Mouse (Mus musculus) 416B (cell line): ENCODE measurements around the gene Mei1.

Source experiments
- DNase-seq: peaks from one replicate; pipeline ENCODE4 v3.0.0; 2011; ENCODE audit warnings: low read depth

Gene Mei1

DNA sequence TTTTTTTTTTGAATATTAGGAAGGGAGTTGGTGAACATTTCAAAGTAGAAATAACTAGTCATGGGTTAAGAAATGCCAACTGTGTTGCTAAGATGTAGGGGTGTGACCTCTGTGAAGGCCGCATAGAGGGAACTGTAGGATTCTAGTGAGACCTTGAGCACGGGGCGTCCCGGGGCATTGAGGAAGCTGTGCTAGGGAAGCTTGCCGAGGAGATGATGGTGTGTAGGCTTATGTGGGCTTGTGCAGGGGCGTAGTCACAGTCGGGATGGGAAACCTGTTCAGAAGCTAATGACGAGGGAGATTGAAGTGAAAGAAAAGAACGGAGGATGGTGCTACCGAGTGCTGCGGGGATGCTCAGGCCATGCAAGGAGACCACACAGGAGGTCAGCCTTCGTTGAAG, 82.2 kb downstream of the Mei1 start:
- DNase-seq = no peak

GRCm38 (mm10) chr15:82152435-82152834, 82.6 kb downstream of the Mei1 start:
- no peak for DNase-seq

DNA sequence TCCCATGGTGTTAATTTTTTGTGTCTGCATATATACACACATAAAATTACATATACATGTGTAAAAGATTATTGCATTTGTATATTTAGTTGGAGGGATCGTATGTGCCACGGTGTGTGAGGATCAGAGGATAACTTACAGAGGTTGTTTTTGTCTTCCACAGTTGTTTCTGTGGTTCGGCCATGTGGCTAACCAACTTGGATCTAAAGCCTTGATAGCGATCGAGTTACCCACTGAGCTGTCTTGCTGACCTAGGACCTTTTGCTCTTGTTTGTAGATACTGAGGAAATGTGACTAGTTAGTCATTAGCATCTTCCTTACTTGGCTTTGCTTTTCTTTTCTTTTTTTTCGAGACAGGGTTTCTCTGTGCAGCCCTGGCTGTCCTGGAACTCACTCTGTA, 86.5 kb downstream of the Mei1 start:
- DNase-seq = peak; percentile 88

GRCm38 (mm10) chr15:82156902-82157301, 87.1 kb downstream of the Mei1 start:
- DNase-seq = peak; percentile 84

DNA sequence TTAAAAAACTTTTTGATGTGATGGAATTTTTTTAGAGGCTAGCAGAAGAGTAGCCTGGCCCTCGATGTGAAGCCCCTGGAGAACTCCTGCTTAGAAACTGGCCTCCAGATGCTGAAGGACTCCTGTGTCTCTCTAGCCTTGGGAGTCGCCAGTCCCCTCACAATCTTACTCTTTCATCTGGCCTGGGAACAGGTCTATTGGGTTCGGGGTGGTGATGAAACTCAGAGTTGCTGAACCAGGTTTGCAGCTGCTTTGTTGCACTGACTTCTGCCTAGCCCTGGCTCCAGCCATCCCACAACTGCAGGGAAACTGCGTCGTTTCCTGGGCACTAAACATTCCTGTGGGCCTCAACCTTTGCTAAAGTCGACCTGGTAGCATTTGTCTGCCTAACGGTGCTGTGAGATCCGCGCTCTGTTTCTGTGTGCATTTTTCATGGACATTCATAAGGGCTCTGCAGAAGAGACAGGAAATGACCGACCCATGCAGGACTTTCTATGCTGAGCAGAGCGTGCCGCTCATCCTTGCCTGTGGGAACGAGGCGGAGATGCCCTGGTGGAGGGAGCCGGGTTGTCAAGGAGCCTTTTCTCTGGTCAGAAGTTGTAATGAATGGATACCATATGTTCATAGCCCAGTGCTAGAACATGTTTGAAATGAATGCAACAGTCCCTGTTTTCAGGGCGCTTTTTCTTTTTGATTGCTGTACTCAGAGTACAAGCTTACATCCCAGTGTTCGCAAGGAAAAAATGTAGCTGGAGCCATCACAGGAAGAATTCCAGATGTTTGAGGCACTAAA, 88.6 kb downstream of the Mei1 start:
- DNase-seq = no peak

DNA sequence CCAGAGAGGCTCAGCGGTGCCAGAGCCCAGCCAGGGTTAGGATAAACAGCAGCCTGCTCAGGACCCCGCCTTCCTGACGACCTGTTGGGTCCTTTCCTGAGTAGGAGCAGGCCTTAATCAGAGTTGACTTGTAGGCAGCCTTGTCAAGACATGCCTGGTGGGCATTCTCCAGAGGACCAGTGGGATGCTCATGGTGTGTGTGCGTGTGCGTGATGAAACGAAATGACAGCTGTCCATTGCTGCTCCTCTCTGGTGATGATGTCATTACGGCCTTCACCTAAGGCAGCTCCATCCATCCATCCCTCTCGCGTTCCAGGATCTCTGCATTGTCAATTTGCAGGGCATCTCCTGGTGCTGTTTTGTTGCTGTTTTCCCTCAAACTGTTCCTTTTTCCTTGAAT, 89.7 kb downstream of the Mei1 start:
- DNase-seq = no peak

DNA sequence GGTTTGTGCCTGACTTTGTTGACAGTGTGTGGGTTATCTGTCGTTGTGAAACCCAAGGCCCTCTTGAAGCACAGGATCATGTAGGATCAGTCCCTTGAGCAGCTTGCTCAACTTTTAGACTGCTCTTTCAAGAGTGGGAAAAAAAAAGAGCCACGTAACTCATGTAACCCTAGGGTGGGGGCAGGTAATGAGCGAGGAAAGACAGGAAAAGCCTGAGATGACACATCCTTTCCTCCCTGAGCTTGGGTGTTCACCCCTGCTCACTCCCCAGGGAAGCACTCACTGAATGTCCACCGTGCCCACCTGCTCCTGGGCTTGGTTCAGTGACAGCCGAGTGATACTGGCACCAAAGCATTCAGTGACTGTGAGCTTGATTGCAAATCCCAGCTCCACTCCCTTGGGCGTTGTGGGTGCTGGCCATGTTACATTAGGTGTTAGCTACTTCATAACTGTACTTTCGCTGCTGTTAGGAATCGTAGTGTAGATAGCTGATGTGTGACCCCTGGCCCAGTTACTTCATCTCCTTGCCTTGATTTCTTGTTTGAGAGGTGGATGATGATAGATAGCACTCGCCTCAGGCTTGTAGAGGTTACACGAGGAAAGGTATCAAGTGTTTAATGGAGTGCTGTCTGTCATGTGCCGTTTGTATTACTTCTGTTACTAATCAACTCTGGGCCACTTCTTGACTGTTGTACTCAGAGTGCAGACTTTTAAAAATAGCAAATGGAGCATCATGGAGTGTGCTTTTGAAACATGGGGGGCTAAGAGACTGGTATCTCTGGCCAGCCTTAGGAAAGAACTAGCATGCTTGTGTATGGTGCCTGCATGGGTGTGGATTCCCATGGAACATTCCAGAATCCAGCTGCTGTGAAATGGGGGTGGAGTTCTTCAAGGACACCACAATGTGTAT, 91.2 kb downstream of the Mei1 start:
- peak; percentile 68 for DNase-seq

DNA sequence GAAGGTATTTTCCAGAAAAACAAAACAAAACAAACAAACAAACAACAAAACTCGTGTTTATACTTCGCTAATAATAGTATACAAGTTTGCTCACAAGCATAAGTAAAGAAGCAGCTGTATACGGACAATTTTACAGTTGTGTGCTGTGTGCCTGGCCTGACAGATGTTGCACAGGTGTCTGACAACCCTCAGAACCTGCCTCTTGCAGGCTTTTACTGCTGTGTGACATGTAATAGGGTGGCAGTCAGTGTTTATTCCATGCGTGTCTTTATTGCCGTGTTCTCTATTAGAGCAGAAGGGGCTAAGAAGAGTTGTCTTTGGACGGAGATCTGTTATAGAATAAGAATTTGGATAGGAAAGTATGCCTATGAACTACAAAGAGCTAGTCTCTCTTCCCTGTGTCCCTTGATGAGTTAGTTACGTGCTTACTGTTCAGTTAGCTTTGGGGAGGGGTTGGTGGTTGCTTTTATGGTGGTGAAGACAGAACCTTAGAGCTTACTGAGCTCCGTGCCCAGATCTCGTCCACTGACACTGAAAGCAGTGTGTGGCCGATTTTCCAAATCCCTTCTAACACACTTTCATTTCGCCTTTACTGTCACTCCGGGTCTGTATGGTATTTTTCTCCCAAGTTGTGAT, 92.3 kb downstream of the Mei1 start:
- no peak for DNase-seq

- peak; percentile 32 for DNase-seq
Measured at GRCm38 (mm10) chr15:82163356-82164060, 93.7 kb downstream of the Mei1 start.

DNA sequence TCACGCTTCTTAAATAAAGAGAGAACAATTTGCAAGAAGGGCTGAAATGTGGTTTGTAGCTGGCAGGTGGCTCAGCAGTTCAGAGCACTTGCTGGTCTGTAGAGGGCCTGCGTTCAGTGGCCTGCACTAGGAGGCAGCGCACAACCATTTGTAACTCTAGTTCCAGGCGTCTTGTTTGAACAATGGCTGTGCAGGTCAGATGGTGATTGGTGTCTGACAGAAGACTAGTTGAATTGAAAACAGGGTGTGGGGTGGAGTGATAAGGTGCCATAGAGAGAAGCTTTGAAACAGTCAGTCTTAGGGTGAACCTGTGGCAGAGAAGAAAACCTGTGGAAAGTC, 94.2 kb downstream of the Mei1 start:
- peak; percentile 57 for DNase-seq

- DNase-seq = peak; percentile 51
Measured at GRCm38 (mm10) chr15:82164496-82164895, 94.7 kb downstream of the Mei1 start.

GRCm38 (mm10) chr15:82165332-82166239, 95.8 kb downstream of the Mei1 start:
- peak; percentile 83 for DNase-seq

GRCm38 (mm10) chr15:82166240-82167100, 96.7 kb downstream of the Mei1 start:
- DNase-seq = peak; percentile 35

- DNase-seq = no peak
Measured at GRCm38 (mm10) chr15:82167201-82168168, 97.7 kb downstream of the Mei1 start.

- no peak for DNase-seq
Measured at GRCm38 (mm10) chr15:82169671-82170070, 99.9 kb downstream of the Mei1 start.

GRCm38 (mm10) chr15:82170437-82171377, 100.9 kb downstream of the Mei1 start:
- DNase-seq = no peak

- no peak for DNase-seq
Measured at GRCm38 (mm10) chr15:82172648-82173047, 102.9 kb downstream of the Mei1 start.

DNA sequence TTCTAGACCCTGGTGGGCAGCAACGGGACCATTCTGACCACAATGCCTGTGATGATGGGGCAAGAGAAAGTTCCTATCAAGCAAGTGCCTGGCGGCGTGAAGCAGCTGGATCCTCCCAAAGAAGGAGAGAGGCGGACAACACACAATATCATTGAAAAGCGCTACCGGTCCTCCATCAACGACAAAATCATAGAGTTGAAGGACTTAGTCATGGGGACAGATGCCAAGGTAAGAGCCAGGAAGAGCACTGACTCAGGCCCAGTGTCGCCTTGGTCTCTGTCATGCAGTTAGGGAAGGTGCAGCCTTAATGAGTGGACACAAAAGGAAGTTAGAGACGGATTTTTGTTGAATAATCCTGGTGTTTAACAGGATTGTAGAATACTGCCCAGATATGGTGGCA, 105.3 kb downstream of the Mei1 start:
- DNase-seq = no peak
